Mouse (Mus musculus): ENCODE measurements around the gene Hsf4. TPM values are rescaled to one million over a fixed set of nuclear protein-coding genes. Genes with fewer than 3 reads are reported as not detected.
"Not testable (repeated sequence)": the region's sequence is repeated elsewhere in the genome, so short reads cannot be mapped to it uniquely, and the experiment has no call there.

The Hsf4 gene
- not detected in 2 replicates for polyA plus RNA-seq (2014; fragmentation: Nextera tagmentation; extraction: Ambion mirVana)

- H3K27me3 ChIP-seq (ENCODE audit: control insufficient read depth, insufficient read depth, low read length) = peaks cover 86% of the 10 kb centered on the region
- no peaks in the 10 kb centered on the region for H3K36me3 ChIP-seq (ENCODE audit: control insufficient read depth, insufficient read depth, low read length)
- ATAC-seq (replicated peaks; ENCODE audit: insufficient number of reproducible peaks, low FRiP score, low TSS enrichment) = no peak; the same call in 1 of the 2 replicates
- H3K9ac ChIP-seq (ENCODE audit: low read depth, low read length) = peak within 1 kb of the TSS; percentile 58
- H3K4me3 ChIP-seq (ENCODE audit: low read depth, low read length) = peak within 1 kb of the TSS; percentile 48
- H3K9me3 ChIP-seq (replicated peaks; ENCODE audit: control insufficient read depth, low read length) = peaks cover 5% of the 10 kb centered on the region; the same call in 1 of the 2 replicates
- peaks cover 23% of the 10 kb centered on the region for H3K4me1 ChIP-seq (ENCODE audit: control insufficient read depth, insufficient read depth, low read length)
- WGBS (ENCODE audit: insufficient replicate concordance) = under 1% methylated on average over 42 of the region's 42 CpGs
- H3K27ac ChIP-seq (ENCODE audit: low read depth, low read length) = no peak within 1 kb of the TSS
- H3K4me2 ChIP-seq = peak within 1 kb of the TSS; percentile 74
Observed at GRCm38 (mm10) chr8:105269461-105269947, at the start of gene Hsf4. Hsf4 (plus strand) TSS chr8:105269801.

GRCm38 (mm10) chr8:105223850-105224249 lies 45.8 kb upstream of the Hsf4 start:
- no peaks in the 10 kb centered on the region for H3K27me3 ChIP-seq (ENCODE audit: control insufficient read depth, insufficient read depth, low read length)
- no peak for ATAC-seq (replicated peaks; ENCODE audit: insufficient number of reproducible peaks, low FRiP score, low TSS enrichment)
- 66% methylated on average over 7 of the region's 7 CpGs for WGBS (ENCODE audit: insufficient replicate concordance)
- H3K36me3 ChIP-seq (ENCODE audit: control insufficient read depth, insufficient read depth, low read length) = no peaks in the 10 kb centered on the region
- H3K9ac ChIP-seq (ENCODE audit: low read depth, low read length) = no peak overlapping the region; the same call in 1 of the 2 replicates
- H3K27ac ChIP-seq (ENCODE audit: low read depth, low read length) = peak overlapping the region; percentile 92; the same call in 1 of the 2 replicates
- peak overlapping the region; percentile 76 for H3K4me2 ChIP-seq
- no peaks in the 10 kb centered on the region for H3K9me3 ChIP-seq (replicated peaks; ENCODE audit: control insufficient read depth, low read length)
- no peak overlapping the region for H3K4me3 ChIP-seq (ENCODE audit: low read depth, low read length)
- H3K4me1 ChIP-seq (ENCODE audit: control insufficient read depth, insufficient read depth, low read length) = peaks cover 9% of the 10 kb centered on the region

GRCm38 (mm10) chr8:105224413-105225271 lies 45.0 kb upstream of the Hsf4 start, which contains the start of gene D230025D16Rik:
D230025D16Rik (plus strand) TSS chr8:105225145.
- Histone ChIP-seq H3K4me1 (ENCODE audit: control insufficient read depth, insufficient read depth, low read length) (peaks cover 9% of the 10 kb centered on the region), H3K36me3 (ENCODE audit: control insufficient read depth, insufficient read depth, low read length) (no peaks in the 10 kb centered on the region), H3K4me2 (peak within 1 kb of the TSS; percentile 76), H3K9me3 (replicated peaks; ENCODE audit: control insufficient read depth, low read length) (no peaks in the 10 kb centered on the region), H3K9ac (ENCODE audit: low read depth, low read length) (peak within 1 kb of the TSS; percentile 92), H3K27ac (ENCODE audit: low read depth, low read length) (peak within 1 kb of the TSS; percentile 92), H3K4me3 (ENCODE audit: low read depth, low read length) (peak within 1 kb of the TSS; percentile 97), H3K27me3 (ENCODE audit: control insufficient read depth, insufficient read depth, low read length) (no peaks in the 10 kb centered on the region)
- WGBS (ENCODE audit: insufficient replicate concordance) = 3% methylated on average over 34 of the region's 34 CpGs
- peak; percentile 94 for ATAC-seq (replicated peaks; ENCODE audit: insufficient number of reproducible peaks, low FRiP score, low TSS enrichment)

DNA sequence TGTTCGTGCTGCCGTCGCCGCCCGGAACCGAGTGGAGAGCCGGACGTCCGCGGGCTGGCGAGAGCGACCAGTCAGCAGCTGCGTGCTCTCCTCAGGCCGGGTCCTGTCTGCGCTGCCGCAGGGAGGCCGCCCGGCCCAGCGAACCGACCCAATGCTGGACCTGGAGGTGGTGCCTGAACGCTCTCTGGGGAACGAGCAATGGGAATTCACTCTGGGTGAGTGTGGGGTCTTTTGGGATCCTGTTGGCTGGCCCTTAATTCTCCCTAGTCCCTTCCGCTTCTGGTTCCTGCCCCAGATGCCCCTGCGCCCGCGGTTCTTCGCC lies 44.4 kb upstream of the Hsf4 start:
- Histone ChIP-seq H3K27me3 (ENCODE audit: control insufficient read depth, insufficient read depth, low read length) (no peaks in the 10 kb centered on the region), H3K4me3 (ENCODE audit: low read depth, low read length) (peak overlapping the region; percentile 97), H3K4me1 (ENCODE audit: control insufficient read depth, insufficient read depth, low read length) (peaks cover 9% of the 10 kb centered on the region), H3K9me3 (replicated peaks; ENCODE audit: control insufficient read depth, low read length) (no peaks in the 10 kb centered on the region), H3K4me2 (peak overlapping the region; percentile 76), H3K36me3 (ENCODE audit: control insufficient read depth, insufficient read depth, low read length) (no peaks in the 10 kb centered on the region), H3K27ac (ENCODE audit: low read depth, low read length) (peak overlapping the region; percentile 92), H3K9ac (ENCODE audit: low read depth, low read length) (peak overlapping the region; percentile 92)
- no peak for ATAC-seq (replicated peaks; ENCODE audit: insufficient number of reproducible peaks, low FRiP score, low TSS enrichment)
- under 1% methylated on average over 27 of the region's 27 CpGs for WGBS (ENCODE audit: insufficient replicate concordance)

GRCm38 (mm10) chr8:105225917-105226316 lies 43.7 kb upstream of the Hsf4 start:
- ATAC-seq (replicated peaks; ENCODE audit: insufficient number of reproducible peaks, low FRiP score, low TSS enrichment) = no peak
- H3K9me3 ChIP-seq (replicated peaks; ENCODE audit: control insufficient read depth, low read length) = no peaks in the 10 kb centered on the region
- H3K4me1 ChIP-seq (ENCODE audit: control insufficient read depth, insufficient read depth, low read length) = peaks cover 9% of the 10 kb centered on the region
- H3K36me3 ChIP-seq (ENCODE audit: control insufficient read depth, insufficient read depth, low read length) = no peaks in the 10 kb centered on the region
- no peaks in the 10 kb centered on the region for H3K27me3 ChIP-seq (ENCODE audit: control insufficient read depth, insufficient read depth, low read length)
- peak overlapping the region; percentile 97 for H3K4me3 ChIP-seq (ENCODE audit: low read depth, low read length)
- H3K4me2 ChIP-seq = peak overlapping the region; percentile 76
- peak overlapping the region; percentile 92 for H3K9ac ChIP-seq (ENCODE audit: low read depth, low read length)
- 19% methylated on average over 6 of the region's 6 CpGs for WGBS (ENCODE audit: insufficient replicate concordance)
- no peak overlapping the region for H3K27ac ChIP-seq (ENCODE audit: low read depth, low read length)

DNA sequence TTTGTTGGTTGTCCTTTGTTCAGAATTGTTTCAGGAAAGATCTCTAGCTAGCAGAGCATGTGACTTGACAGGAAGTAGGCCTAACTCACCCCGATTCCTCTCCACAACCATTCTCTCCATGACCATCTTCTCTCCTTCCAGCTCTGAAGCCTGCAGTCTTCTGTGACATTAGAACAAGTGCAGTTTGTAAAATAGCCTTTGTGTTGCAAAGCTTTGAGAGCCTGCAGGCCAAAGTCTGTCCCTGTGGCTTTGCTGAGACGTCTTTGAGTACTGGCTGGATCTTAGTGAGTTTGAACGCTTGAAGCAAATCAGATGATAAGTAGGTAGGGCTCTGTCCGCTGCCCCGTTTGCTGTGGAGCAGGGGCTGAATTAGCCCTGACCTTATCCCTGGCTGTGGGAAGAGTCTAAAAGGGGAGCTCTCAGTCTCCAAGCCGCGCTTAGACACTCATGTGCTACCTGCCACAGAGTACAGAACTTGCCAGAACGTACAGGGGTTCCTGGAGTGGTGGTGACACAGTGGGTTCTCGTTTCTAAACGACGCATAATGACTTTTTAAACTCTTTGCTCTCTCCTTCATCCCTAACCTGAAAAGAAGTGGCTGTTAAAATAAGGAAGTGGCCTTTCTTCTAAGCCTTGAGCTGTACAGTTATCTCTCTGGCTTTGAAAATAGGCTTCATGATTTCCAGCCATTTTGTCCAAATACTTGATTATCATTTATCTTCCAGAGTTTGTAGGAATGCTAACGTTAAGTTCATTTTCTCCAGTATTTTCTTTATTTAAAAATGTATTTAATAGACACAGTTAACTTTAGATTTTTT lies 37.9 kb upstream of the Hsf4 start:
- H3K4me3 ChIP-seq (ENCODE audit: low read depth, low read length) = no peak overlapping the region
- ATAC-seq (replicated peaks; ENCODE audit: insufficient number of reproducible peaks, low FRiP score, low TSS enrichment) = no peak
- WGBS (ENCODE audit: insufficient replicate concordance) = 81% methylated on average over 12 of the region's 12 CpGs
- H3K36me3 ChIP-seq (ENCODE audit: control insufficient read depth, insufficient read depth, low read length) = no peaks in the 10 kb centered on the region
- H3K9me3 ChIP-seq (replicated peaks; ENCODE audit: control insufficient read depth, low read length) = no peaks in the 10 kb centered on the region
- no peak overlapping the region for H3K9ac ChIP-seq (ENCODE audit: low read depth, low read length)
- no peaks in the 10 kb centered on the region for H3K4me1 ChIP-seq (ENCODE audit: control insufficient read depth, insufficient read depth, low read length)
- H3K27me3 ChIP-seq (ENCODE audit: control insufficient read depth, insufficient read depth, low read length) = no peaks in the 10 kb centered on the region
- no peak overlapping the region for H3K27ac ChIP-seq (ENCODE audit: low read depth, low read length)
- H3K4me2 ChIP-seq = no peak overlapping the region

GRCm38 (mm10) chr8:105232321-105232693 lies 37.3 kb upstream of the Hsf4 start:
- not testable (repeated sequence) for H3K4me2 ChIP-seq; H3K27me3 ChIP-seq (ENCODE audit: control insufficient read depth, insufficient read depth, low read length); H3K9ac ChIP-seq (ENCODE audit: low read depth, low read length); ATAC-seq (replicated peaks; ENCODE audit: insufficient number of reproducible peaks, low FRiP score, low TSS enrichment); H3K36me3 ChIP-seq (ENCODE audit: control insufficient read depth, insufficient read depth, low read length); H3K4me3 ChIP-seq (ENCODE audit: low read depth, low read length); H3K4me1 ChIP-seq (ENCODE audit: control insufficient read depth, insufficient read depth, low read length); H3K27ac ChIP-seq (ENCODE audit: low read depth, low read length); H3K9me3 ChIP-seq (replicated peaks; ENCODE audit: control insufficient read depth, low read length)
- WGBS (ENCODE audit: insufficient replicate concordance) = 89% methylated on average over 4 of the region's 4 CpGs

DNA sequence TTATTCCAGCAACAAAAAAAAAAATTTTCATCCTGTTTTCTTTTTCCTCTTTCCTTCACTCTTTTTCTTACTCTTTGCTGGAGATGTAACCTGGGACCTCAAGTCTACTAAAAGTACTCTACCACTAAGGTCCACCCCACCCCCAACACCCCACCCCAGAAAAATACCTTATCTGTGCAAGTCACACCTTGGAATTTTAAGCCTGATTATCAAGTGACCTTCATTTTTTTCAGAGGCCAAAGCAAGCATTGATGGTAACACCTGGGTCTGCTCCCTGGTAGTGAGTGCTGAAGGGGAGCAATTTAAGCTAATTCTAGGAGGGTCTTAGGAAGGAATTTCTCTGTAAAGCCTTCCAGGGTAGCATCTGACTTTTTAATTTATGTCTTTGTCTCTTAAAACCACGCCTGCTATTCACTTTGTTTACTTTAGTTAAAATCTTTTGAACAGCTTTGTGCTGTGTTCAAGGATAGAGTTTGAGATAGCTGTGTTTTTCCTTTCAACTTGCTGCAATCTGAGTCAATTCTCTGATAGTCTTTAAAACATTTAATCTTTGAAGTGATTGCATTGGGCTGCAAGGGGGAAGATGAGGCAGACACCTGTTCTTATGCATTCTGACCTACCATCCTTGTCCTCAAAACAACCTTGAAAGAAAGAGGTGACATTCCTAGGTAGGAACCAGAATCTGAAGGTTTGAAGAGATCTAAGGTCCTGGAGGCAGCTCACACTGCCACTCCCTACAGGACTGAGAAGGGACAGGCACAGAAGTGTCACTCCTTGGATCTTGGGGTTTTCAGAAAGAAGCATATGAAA lies 36.3 kb upstream of the Hsf4 start:
- Histone ChIP-seq H3K4me2 (no peak overlapping the region), H3K9ac (ENCODE audit: low read depth, low read length) (no peak overlapping the region), H3K4me1 (ENCODE audit: control insufficient read depth, insufficient read depth, low read length) (no peaks in the 10 kb centered on the region), H3K4me3 (ENCODE audit: low read depth, low read length) (no peak overlapping the region), H3K27ac (ENCODE audit: low read depth, low read length) (no peak overlapping the region), H3K36me3 (ENCODE audit: control insufficient read depth, insufficient read depth, low read length) (no peaks in the 10 kb centered on the region), H3K27me3 (ENCODE audit: control insufficient read depth, insufficient read depth, low read length) (no peaks in the 10 kb centered on the region), H3K9me3 (replicated peaks; ENCODE audit: control insufficient read depth, low read length) (no peaks in the 10 kb centered on the region)
- ATAC-seq (replicated peaks; ENCODE audit: insufficient number of reproducible peaks, low FRiP score, low TSS enrichment) = no peak
- 69% methylated on average over 1 of the region's 1 CpGs for WGBS (ENCODE audit: insufficient replicate concordance)
